Mouse (Mus musculus) kidney, embryonic 15.5 days (tissue): ENCODE results near the gene Fbxo6. TPM values are rescaled to one million over a fixed set of nuclear protein-coding genes. Genes with fewer than 3 reads are reported as not detected.
"Not testable (repeated sequence)": the region's sequence is repeated elsewhere in the genome, so short reads cannot be mapped to it uniquely, and the experiment has no call there.

Source experiments
- ATAC-seq: fragments of 200-750 bp; cut with Nextera tagmentation; replicated peaks from 2 replicates; pipeline ENCODE4 v1.8.0; 2017; ENCODE audit warnings: moderate TSS enrichment; ENCODE audit not compliant: low FRiP score
- H3K27ac ChIP-seq: fragments of 300-500 bp; sonication (generic); 2 replicates; pipeline ENCODE4 v1.5.1; 2015; ENCODE audit warnings: mild to moderate bottlenecking, inconsistent platforms
- H3K27me3 ChIP-seq: fragments of 300-500 bp; sonication (generic); 2 replicates; pipeline ENCODE4 v1.6.1; 2015; ENCODE audit warnings: inconsistent platforms
- H3K36me3 ChIP-seq: fragments of 300-500 bp; sonication (generic); 2 replicates; pipeline ENCODE4 v1.6.1; 2015; ENCODE audit warnings: inconsistent platforms
- H3K4me1 ChIP-seq: fragments of 300-500 bp; sonication (generic); 2 replicates; pipeline ENCODE4 v1.6.1; 2015; ENCODE audit warnings: inconsistent platforms
- H3K4me2 ChIP-seq: fragments of 300-500 bp; sonication (generic); 2 replicates; pipeline ENCODE4 v1.6.1; 2015; ENCODE audit warnings: moderate library complexity, mild to moderate bottlenecking, inconsistent platforms
- H3K4me3 ChIP-seq: fragments of 300-500 bp; sonication (generic); replicated peaks from 2 replicates; pipeline ENCODE4 v1.5.1; 2015; ENCODE audit warnings: mild to moderate bottlenecking, inconsistent platforms
- H3K9ac ChIP-seq: fragments of 300-500 bp; sonication (generic); 2 replicates; pipeline ENCODE4 v1.6.1; 2015; ENCODE audit warnings: mild to moderate bottlenecking, inconsistent platforms
- H3K9me3 ChIP-seq: fragments of 300-500 bp; sonication (generic); replicated peaks from 2 replicates; pipeline ENCODE4 v1.6.1; 2016; ENCODE audit warnings: inconsistent platforms
- WGBS: fragments of 180-500 bp; shearing (Covaris S2); methylation state at CpG from one replicate; pipeline ENCODE4 v1.1.7; 2015; ENCODE audit warnings: mixed read lengths; 5-methylcytosine and 5-hydroxymethylcytosine counted together
- polyA plus RNA-seq: library from polyadenylated mRNA; unstranded; fragments of >200 nt; fragmentation: Nextera tagmentation; extraction: Ambion mirVana; gene quantifications from 2 replicates; pipeline ENCODE4 v1.2.1, GENCODE M21; 2015

The Fbxo6 gene
- 15.5 and 19.9 TPM in 2 replicates for polyA plus RNA-seq

GRCm38 (mm10) chr4:148151267-148152168 lies at the start of gene Fbxo6:
Fbxo6 (minus strand) TSS chr4:148152140.
- Histone ChIP-seq H3K9me3 (no peaks in the 10 kb centered on the region), H3K9ac (peak within 1 kb of the TSS; percentile 71), H3K27me3 (0 out of 2 replicates have a peak, but pooled peaks cover 6% of the 10 kb centered on the region), H3K27ac (peak within 1 kb of the TSS; percentile 89), H3K36me3 (peaks cover 11% of the 10 kb centered on the region), H3K4me2 (peak within 1 kb of the TSS; percentile 97), H3K4me1 (peaks cover 32% of the 10 kb centered on the region), H3K4me3 (peak within 1 kb of the TSS; percentile 72)
- under 1% methylated on average over 66 of the region's 67 CpGs for WGBS
- peak; percentile 88 for ATAC-seq

DNA sequence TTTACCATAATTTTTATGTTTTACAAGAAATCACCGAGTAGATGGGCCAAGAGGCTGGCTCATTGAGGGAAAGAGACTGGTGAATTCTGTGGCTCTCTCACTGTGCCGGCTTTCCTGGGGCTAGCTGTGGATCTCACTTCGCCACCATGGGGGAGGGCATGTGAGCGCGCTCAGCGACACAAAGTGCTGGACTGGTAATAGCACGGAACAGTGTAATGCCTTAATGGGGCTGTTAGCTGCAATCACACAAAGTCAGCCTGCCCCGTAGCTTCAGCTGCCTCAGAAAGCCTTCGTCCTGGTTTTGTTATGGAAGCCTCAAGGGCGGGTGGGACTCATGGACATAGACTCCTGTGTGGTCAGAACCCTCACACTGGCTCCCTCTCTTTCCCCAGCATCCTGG lies 46.8 kb upstream of the Fbxo6 start:
- WGBS, result 28% methylated on average over 10 of the region's 10 CpGs
- Histone ChIP-seq H3K27me3 (peaks cover 9% of the 10 kb centered on the region; the same call in 1 of the 2 replicates), H3K4me1 (0 out of 2 replicates have a peak, but pooled peaks cover 6% of the 10 kb centered on the region), H3K4me3 (no peak overlapping the region), H3K36me3 (no peaks in the 10 kb centered on the region), H3K4me2 (no peak overlapping the region), H3K9ac (no peak overlapping the region), H3K9me3 (no peaks in the 10 kb centered on the region), H3K27ac (no peak overlapping the region)
- ATAC-seq, result no peak

GRCm38 (mm10) chr4:148194400-148194799 lies 42.5 kb upstream of the Fbxo6 start:
- H3K27me3 ChIP-seq, result peaks cover 9% of the 10 kb centered on the region; the same call in 1 of the 2 replicates
- peaks cover 11% of the 10 kb centered on the region; the same call in 1 of the 2 replicates for H3K4me1 ChIP-seq
- no peak overlapping the region for H3K4me3 ChIP-seq
- H3K4me2 ChIP-seq, result no peak overlapping the region
- H3K36me3 ChIP-seq, result no peaks in the 10 kb centered on the region
- no peak overlapping the region for H3K27ac ChIP-seq
- no peak overlapping the region for H3K9ac ChIP-seq
- no peak for ATAC-seq
- H3K9me3 ChIP-seq, result no peaks in the 10 kb centered on the region

- H3K4me3 ChIP-seq, result no peak overlapping the region
Measured at GRCm38 (mm10) chr4:148192707-148193245, 40.8 kb upstream of the Fbxo6 start.

DNA sequence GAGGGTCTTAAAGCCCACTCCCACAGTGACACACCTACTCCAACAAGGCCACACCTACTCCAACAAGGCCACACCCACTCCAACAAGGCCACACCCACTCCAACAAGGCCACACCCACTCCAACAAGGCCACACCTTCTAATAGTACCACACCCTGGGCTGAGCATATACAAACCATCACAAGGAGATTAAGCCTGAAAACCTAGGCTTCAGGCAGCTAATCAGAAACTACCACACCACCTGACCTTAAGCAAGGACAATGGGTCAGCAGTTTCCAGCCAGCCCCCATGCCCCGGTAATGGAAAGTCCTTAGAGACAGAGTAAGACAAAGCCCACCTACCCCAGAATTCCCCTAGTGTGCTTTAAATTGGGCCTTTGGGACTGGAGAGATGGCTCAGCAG lies 36.8 kb upstream of the Fbxo6 start:
- not testable (repeated sequence) for H3K4me2 ChIP-seq, ATAC-seq, H3K4me3 ChIP-seq, H3K4me1 ChIP-seq, H3K36me3 ChIP-seq, H3K27me3 ChIP-seq, H3K9ac ChIP-seq, H3K9me3 ChIP-seq, H3K27ac ChIP-seq
- 89% methylated on average over 1 of the region's 1 CpGs for WGBS

More at GRCm38 (mm10) chr4:148192707-148193245, 40.8 kb upstream of the Fbxo6 start:
- Histone ChIP-seq H3K9me3 (no peaks in the 10 kb centered on the region), H3K36me3 (no peaks in the 10 kb centered on the region), H3K4me1 (peaks cover 11% of the 10 kb centered on the region; the same call in 1 of the 2 replicates), H3K9ac (no peak overlapping the region), H3K4me2 (no peak overlapping the region), H3K27ac (no peak overlapping the region), H3K27me3 (no peaks in the 10 kb centered on the region)
- WGBS, result 32% methylated on average over 11 of the region's 11 CpGs
- ATAC-seq, result no peak

- ATAC-seq, result no peak
- H3K9ac ChIP-seq, result no peak overlapping the region
- WGBS, result 69% methylated on average over 4 of the region's 4 CpGs
- H3K27me3 ChIP-seq, result 0 out of 2 replicates have a peak, but pooled peaks cover 1% of the 10 kb centered on the region
- H3K27ac ChIP-seq, result no peak overlapping the region
- no peak overlapping the region for H3K4me2 ChIP-seq
- peaks cover 3% of the 10 kb centered on the region; the same call in 1 of the 2 replicates for H3K4me1 ChIP-seq
- no peaks in the 10 kb centered on the region for H3K36me3 ChIP-seq
- H3K4me3 ChIP-seq, result no peak overlapping the region
- no peaks in the 10 kb centered on the region for H3K9me3 ChIP-seq
Measured at GRCm38 (mm10) chr4:148185819-148186218, 33.9 kb upstream of the Fbxo6 start.

DNA sequence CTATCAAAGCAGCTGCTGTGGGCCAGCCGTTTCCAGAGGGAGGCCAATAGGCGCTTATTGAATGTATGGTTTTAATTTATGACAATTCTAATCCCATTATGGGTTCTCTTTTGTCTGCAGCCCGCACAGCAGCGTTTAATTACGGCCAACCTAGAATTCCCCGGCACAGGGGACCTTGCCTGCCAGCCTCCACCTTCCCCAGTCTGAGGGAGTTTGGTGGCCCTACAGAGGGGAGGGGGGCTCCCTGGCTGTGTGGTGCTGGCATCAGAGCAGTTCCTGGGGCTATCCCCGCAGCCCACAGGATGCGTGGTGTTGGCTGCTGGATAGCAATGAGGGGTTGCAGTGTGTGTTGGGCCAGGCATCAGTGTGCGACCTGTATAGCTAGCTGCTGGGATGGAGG lies 32.6 kb upstream of the Fbxo6 start:
- Histone ChIP-seq H3K36me3 (no peaks in the 10 kb centered on the region), H3K4me1 (peaks cover 3% of the 10 kb centered on the region; the same call in 1 of the 2 replicates), H3K27me3 (peaks cover 5% of the 10 kb centered on the region; the same call in 1 of the 2 replicates), H3K4me3 (no peak overlapping the region), H3K9ac (no peak overlapping the region), H3K9me3 (no peaks in the 10 kb centered on the region), H3K4me2 (no peak overlapping the region), H3K27ac (no peak overlapping the region)
- 62% methylated on average over 9 of the region's 9 CpGs for WGBS
- no peak for ATAC-seq

GRCm38 (mm10) chr4:148182363-148182762 lies 30.4 kb upstream of the Fbxo6 start:
- Histone ChIP-seq H3K4me3 (no peak overlapping the region), H3K36me3 (no peaks in the 10 kb centered on the region), H3K27ac (no peak overlapping the region), H3K4me2 (no peak overlapping the region), H3K4me1 (peaks cover 7% of the 10 kb centered on the region; the same call in 1 of the 2 replicates), H3K27me3 (peaks cover 14% of the 10 kb centered on the region), H3K9ac (no peak overlapping the region), H3K9me3 (no peaks in the 10 kb centered on the region)
- 39% methylated on average over 8 of the region's 8 CpGs for WGBS
- no peak for ATAC-seq

GRCm38 (mm10) chr4:148181483-148181882 lies 29.5 kb upstream of the Fbxo6 start:
- ATAC-seq, result no peak
- WGBS, result 87% methylated on average over 12 of the region's 12 CpGs
- Histone ChIP-seq H3K9me3 (no peaks in the 10 kb centered on the region), H3K4me1 (peaks cover 7% of the 10 kb centered on the region; the same call in 1 of the 2 replicates), H3K4me3 (no peak overlapping the region), H3K9ac (no peak overlapping the region), H3K27me3 (peaks cover 20% of the 10 kb centered on the region), H3K27ac (no peak overlapping the region), H3K36me3 (no peaks in the 10 kb centered on the region), H3K4me2 (no peak overlapping the region)

- H3K9ac ChIP-seq, result no peak overlapping the region
Measured at GRCm38 (mm10) chr4:148177716-148178115, 25.8 kb upstream of the Fbxo6 start.

GRCm38 (mm10) chr4:148176603-148177002 lies 24.7 kb upstream of the Fbxo6 start:
- not testable (repeated sequence) for H3K27ac ChIP-seq, H3K9ac ChIP-seq, H3K9me3 ChIP-seq, H3K4me2 ChIP-seq, H3K36me3 ChIP-seq, ATAC-seq, H3K4me3 ChIP-seq
- peaks cover 16% of the 10 kb centered on the region for H3K4me1 ChIP-seq
- peaks cover 68% of the 10 kb centered on the region for H3K27me3 ChIP-seq
- WGBS, result 55% methylated on average over 6 of the region's 6 CpGs

More at GRCm38 (mm10) chr4:148177716-148178115, 25.8 kb upstream of the Fbxo6 start:
- H3K9me3 ChIP-seq, result no peaks in the 10 kb centered on the region
- ATAC-seq, result no peak; the same call in 1 of the 2 replicates
- H3K36me3 ChIP-seq, result no peaks in the 10 kb centered on the region
- H3K27me3 ChIP-seq, result peaks cover 57% of the 10 kb centered on the region
- H3K4me1 ChIP-seq, result peaks cover 19% of the 10 kb centered on the region
- no peak overlapping the region for H3K4me2 ChIP-seq
- H3K4me3 ChIP-seq, result no peak overlapping the region
- H3K27ac ChIP-seq, result no peak overlapping the region

GRCm38 (mm10) chr4:148174495-148174862 lies 22.5 kb upstream of the Fbxo6 start:
- Histone ChIP-seq H3K36me3 (no peaks in the 10 kb centered on the region), H3K4me2 (no peak overlapping the region), H3K9ac (no peak overlapping the region), H3K9me3 (no peaks in the 10 kb centered on the region), H3K4me3 (no peak overlapping the region), H3K27me3 (peaks cover 83% of the 10 kb centered on the region), H3K27ac (no peak overlapping the region), H3K4me1 (peaks cover 16% of the 10 kb centered on the region)
- no peak for ATAC-seq
- WGBS, result 20% methylated on average over 12 of the region's 12 CpGs
